In genomic region chr5:99202074-99202837, GRCm38 (mm10) we compare ENCODE assay signal across 8 mouse cellular contexts.
DNase-seq lines count a peak whose midpoint lies in the region; ATAC-seq and TF ChIP-seq lines count a peak whose summit lies in the region.

No protein-coding gene starts in this region.

- no peaks in the 10 kb centered on the region for H3K9me3 ChIP-seq in ES-Bruce4 (replicated peaks; ENCODE audit: control insufficient read depth, insufficient read depth, low read length, poor library complexity, severe bottlenecking)
- H3K9me3 ChIP-seq in embryonic facial prominence, embryonic 15.5 days (replicated peaks): no peaks in the 10 kb centered on the region
- no peaks in the 10 kb centered on the region for H3K9me3 ChIP-seq in neural tube, embryonic 15.5 days (replicated peaks)

- H3K9ac ChIP-seq in ES-Bruce4 (ENCODE audit: low read depth, poor library complexity, severe bottlenecking): no peak overlapping the region
- H3K9ac ChIP-seq in embryonic facial prominence, embryonic 15.5 days: no peak overlapping the region
- no peak overlapping the region for H3K9ac ChIP-seq in neural tube, embryonic 15.5 days (replicated peaks)

- H3K4me2 ChIP-seq in embryonic facial prominence, embryonic 15.5 days (replicated peaks): peak overlapping the region; percentile 37
- peak overlapping the region; percentile 44 for H3K4me2 ChIP-seq in neural tube, embryonic 15.5 days

- no peak overlapping the region for H3K27ac ChIP-seq in ES-Bruce4 (ENCODE audit: insufficient read depth, low read length)
- no peak overlapping the region for H3K27ac ChIP-seq in bone marrow, adult 2 months (ENCODE audit: control insufficient read depth, insufficient read depth, low read depth, low read length, poor library complexity)
- no peak overlapping the region for H3K27ac ChIP-seq in embryonic facial prominence, embryonic 15.5 days (replicated peaks)
- no peak overlapping the region for H3K27ac ChIP-seq in neural tube, embryonic 15.5 days (replicated peaks)

- H3K4me1 ChIP-seq in ES-Bruce4 (ENCODE audit: control insufficient read depth, insufficient read depth, low read length): no peaks in the 10 kb centered on the region
- H3K4me1 ChIP-seq in bone marrow, adult 2 months (ENCODE audit: control insufficient read depth, insufficient read depth, low read length): no peaks in the 10 kb centered on the region
- no peaks in the 10 kb centered on the region for H3K4me1 ChIP-seq in embryonic facial prominence, embryonic 15.5 days
- H3K4me1 ChIP-seq in neural tube, embryonic 15.5 days: no peaks in the 10 kb centered on the region

- DNase-seq in heart, postnatal 4 days: peak; percentile 59
- DNase-seq in layer of hippocampus, adult 11-12 months (ENCODE audit: low spot score): peak; percentile 76
- DNase-seq in lung, adult 18-20 months: peak; percentile 50 to 55
- DNase-seq in yolk sac, embryonic 10.5 days (ENCODE audit: low spot score): peak; percentile 60

- H3K27me3 ChIP-seq in ES-Bruce4 (ENCODE audit: control insufficient read depth, insufficient read depth, low read length, poor library complexity, severe bottlenecking): no peaks in the 10 kb centered on the region; the same call in 1 of the 2 replicates
- peaks cover 9% of the 10 kb centered on the region; the same call in 1 of the 2 replicates for H3K27me3 ChIP-seq in embryonic facial prominence, embryonic 15.5 days
- peaks cover 4% of the 10 kb centered on the region; the same call in 1 of the 2 replicates for H3K27me3 ChIP-seq in neural tube, embryonic 15.5 days (replicated peaks)

- TF ChIP-seq CTCF in ES-Bruce4 (IDR thresholded peaks at IDR 0.05; ENCODE audit: low read depth, low read length): peak; percentile 57
- peak; percentile 18; the same call in 1 of the 2 replicates for TF ChIP-seq CTCF in bone marrow, adult 2 months (IDR thresholded peaks at IDR 0.05; ENCODE audit: control insufficient read depth, insufficient read depth, low read length)

- WGBS in bone marrow, adult 2 months: 48% methylated on average over 15 of the region's 15 CpGs
- WGBS in embryonic facial prominence, embryonic 15.5 days: 54% methylated on average over 15 of the region's 15 CpGs
- WGBS in neural tube, embryonic 15.5 days: 57% methylated on average over 15 of the region's 15 CpGs

- TF ChIP-seq EP300 in ES-Bruce4 (IDR thresholded peaks at IDR 0.05; ENCODE audit: insufficient read depth, low read depth, low read length): no peak

- H3K4me3 ChIP-seq in ES-Bruce4 (ENCODE audit: low read depth, low read length): no peak overlapping the region
- H3K4me3 ChIP-seq in bone marrow, adult 2 months (replicated peaks; ENCODE audit: control insufficient read depth, low read depth, low read length): no peak overlapping the region
- H3K4me3 ChIP-seq in embryonic facial prominence, embryonic 15.5 days (replicated peaks): peak overlapping the region; percentile 11; the same call in 1 of the 2 replicates
- H3K4me3 ChIP-seq in neural tube, embryonic 15.5 days (replicated peaks): no peak overlapping the region

- no peak for ATAC-seq in embryonic facial prominence, embryonic 15.5 days (ENCODE audit: insufficient number of reproducible peaks, low FRiP score, low TSS enrichment, low read depth)
- peak; percentile 74 for ATAC-seq in neural tube, embryonic 15.5 days (ENCODE audit: low FRiP score)

- no peak for TF ChIP-seq POLR2A in ES-Bruce4 (IDR thresholded peaks at IDR 0.05; ENCODE audit: insufficient read depth, low read length)
- TF ChIP-seq POLR2A in bone marrow, adult 2 months (IDR thresholded peaks at IDR 0.05; ENCODE audit: borderline replicate concordance, control insufficient read depth, low read depth, low read length): no peak

- H3K36me3 ChIP-seq in ES-Bruce4 (ENCODE audit: control insufficient read depth, insufficient read depth, low read length, poor library complexity, severe bottlenecking): no peaks in the 10 kb centered on the region
- H3K36me3 ChIP-seq in embryonic facial prominence, embryonic 15.5 days: no peaks in the 10 kb centered on the region
- no peaks in the 10 kb centered on the region for H3K36me3 ChIP-seq in neural tube, embryonic 15.5 days
